19 mouse cellular contexts compared by ENCODE assay signal in genomic region chr1:132004574-132005180, GRCm38 (mm10). TPM values are rescaled to one million over a fixed set of nuclear protein-coding genes. Genes with fewer than 3 reads are reported as not detected.
DNase-seq lines count a peak whose midpoint lies in the region; ATAC-seq and TF ChIP-seq lines count a peak whose summit lies in the region.
"Had no signal": no experiment of that assay in that cellular context is flagged by ENCODE, and none has a peak within 500 bp of the region (broad histone marks: within the 10 kb centered on the region; RNA-seq: fewer than 3 reads in every experiment).

No protein-coding gene starts in this region.

- TF ChIP-seq CTCF in stomach, postnatal 0 days (IDR thresholded peaks at IDR 0.05; ENCODE audit: low read depth): no peak

- 76% methylated on average over 6 of the region's 6 CpGs for WGBS in heart, embryonic 16.5 days
- 81% methylated on average over 6 of the region's 6 CpGs for WGBS in heart, embryonic 12.5 days
- WGBS in lung, embryonic 16.5 days: 77% methylated on average over 6 of the region's 6 CpGs
- 72% methylated on average over 6 of the region's 6 CpGs for WGBS in stomach, postnatal 0 days
- 90% methylated on average over 6 of the region's 6 CpGs for WGBS in hindbrain, embryonic 14.5 days

- no peak overlapping the region for H3K9ac ChIP-seq in heart, embryonic 16.5 days (ENCODE audit: low read length)
- H3K9ac ChIP-seq in heart, embryonic 12.5 days: no peak overlapping the region
- H3K9ac ChIP-seq in lung, embryonic 16.5 days (ENCODE audit: low read length): no peak overlapping the region
- no peak overlapping the region for H3K9ac ChIP-seq in stomach, postnatal 0 days (ENCODE audit: low read length)
- H3K9ac ChIP-seq in hindbrain, embryonic 14.5 days: no peak overlapping the region
- H3K9ac ChIP-seq: embryonic facial prominence, embryonic 12.5 days; hindbrain, embryonic 13.5 days; liver, embryonic 12.5 days had no signal

- no peaks in the 10 kb centered on the region for H3K36me3 ChIP-seq in heart, embryonic 16.5 days (ENCODE audit: control insufficient read depth, insufficient read depth)
- no peaks in the 10 kb centered on the region for H3K36me3 ChIP-seq in heart, embryonic 12.5 days
- H3K36me3 ChIP-seq in lung, embryonic 16.5 days (ENCODE audit: control insufficient read depth, insufficient read depth, low read length): no peaks in the 10 kb centered on the region
- H3K36me3 ChIP-seq in stomach, postnatal 0 days (ENCODE audit: control insufficient read depth, insufficient read depth, low read length): no peaks in the 10 kb centered on the region
- H3K36me3 ChIP-seq in hindbrain, embryonic 14.5 days (replicated peaks; ENCODE audit: control insufficient read depth, insufficient read depth): no peaks in the 10 kb centered on the region
- H3K36me3 ChIP-seq: embryonic facial prominence, embryonic 12.5 days; hindbrain, embryonic 13.5 days; liver, embryonic 12.5 days had no signal

- ATAC-seq in heart, embryonic 16.5 days (replicated peaks; ENCODE audit: extremely low read depth, insufficient read depth, low FRiP score): no peak
- no peak for ATAC-seq in heart, embryonic 12.5 days (ENCODE audit: insufficient number of reproducible peaks, low FRiP score)
- ATAC-seq in lung, embryonic 16.5 days (ENCODE audit: low read depth): no peak
- no peak for ATAC-seq in stomach, postnatal 0 days (ENCODE audit: low FRiP score, low TSS enrichment)
- ATAC-seq in hindbrain, embryonic 14.5 days (ENCODE audit: low FRiP score): no peak
- ATAC-seq: forebrain, embryonic 16.5 days; intestine, embryonic 16.5 days; liver, embryonic 12.5 days; lung, postnatal 0 days had no signal

- H3K4me3 ChIP-seq in heart, embryonic 16.5 days (ENCODE audit: low read length): no peak overlapping the region
- no peak overlapping the region for H3K4me3 ChIP-seq in heart, embryonic 12.5 days
- no peak overlapping the region for H3K4me3 ChIP-seq in lung, embryonic 16.5 days (ENCODE audit: low read length)
- H3K4me3 ChIP-seq in brown adipose tissue, adult 24 weeks (ENCODE audit: insufficient read depth, low read depth, low read length): no peak overlapping the region
- H3K4me3 ChIP-seq in stomach, postnatal 0 days (ENCODE audit: low read depth, low read length): no peak overlapping the region
- no peak overlapping the region for H3K4me3 ChIP-seq in hindbrain, embryonic 14.5 days (replicated peaks; ENCODE audit: low read length)
- H3K4me3 ChIP-seq: embryonic facial prominence, embryonic 12.5 days; hindbrain, embryonic 13.5 days; liver, embryonic 12.5 days; myocyte had no signal

- no peaks in the 10 kb centered on the region for H3K9me3 ChIP-seq in heart, embryonic 16.5 days (replicated peaks; ENCODE audit: control insufficient read depth, low read length)
- H3K9me3 ChIP-seq in heart, embryonic 12.5 days (replicated peaks): no peaks in the 10 kb centered on the region
- no peaks in the 10 kb centered on the region for H3K9me3 ChIP-seq in lung, embryonic 16.5 days (ENCODE audit: control insufficient read depth, low read length)
- H3K9me3 ChIP-seq in stomach, postnatal 0 days (ENCODE audit: control insufficient read depth, low read length): no peaks in the 10 kb centered on the region
- no peaks in the 10 kb centered on the region for H3K9me3 ChIP-seq in hindbrain, embryonic 14.5 days (ENCODE audit: control insufficient read depth, low read length)
- H3K9me3 ChIP-seq: embryonic facial prominence, embryonic 12.5 days; hindbrain, embryonic 13.5 days; liver, embryonic 12.5 days had no signal

- no peaks in the 10 kb centered on the region for H3K27me3 ChIP-seq in heart, embryonic 16.5 days (ENCODE audit: control insufficient read depth, insufficient read depth, low read length)
- no peaks in the 10 kb centered on the region for H3K27me3 ChIP-seq in heart, embryonic 12.5 days (replicated peaks)
- H3K27me3 ChIP-seq in lung, embryonic 16.5 days (ENCODE audit: control insufficient read depth, insufficient read depth, low read depth, low read length): no peaks in the 10 kb centered on the region
- H3K27me3 ChIP-seq in stomach, postnatal 0 days (ENCODE audit: control insufficient read depth, insufficient read depth, low read length): no peaks in the 10 kb centered on the region
- H3K27me3 ChIP-seq in hindbrain, embryonic 14.5 days (ENCODE audit: control insufficient read depth, insufficient read depth, low read length): no peaks in the 10 kb centered on the region
- H3K27me3 ChIP-seq: embryonic facial prominence, embryonic 12.5 days; hindbrain, embryonic 13.5 days; liver, embryonic 12.5 days had no signal

- TF ChIP-seq EP300 in stomach, postnatal 0 days (optimal IDR thresholded peaks at IDR 0.05): no peak

- peaks cover 23% of the 10 kb centered on the region for H3K4me1 ChIP-seq in heart, embryonic 16.5 days (ENCODE audit: control insufficient read depth, insufficient read depth, low read length)
- peaks cover 13% of the 10 kb centered on the region for H3K4me1 ChIP-seq in heart, embryonic 12.5 days (replicated peaks)
- peaks cover 11% of the 10 kb centered on the region for H3K4me1 ChIP-seq in lung, embryonic 16.5 days (replicated peaks; ENCODE audit: control insufficient read depth, insufficient read depth, low read length)
- peaks cover 17% of the 10 kb centered on the region for H3K4me1 ChIP-seq in brown adipose tissue, adult 24 weeks (ENCODE audit: control insufficient read depth, insufficient read depth, insufficient read length, low read length)
- H3K4me1 ChIP-seq in stomach, postnatal 0 days (replicated peaks; ENCODE audit: control insufficient read depth, insufficient read depth): no peaks in the 10 kb centered on the region
- peaks cover 19% of the 10 kb centered on the region for H3K4me1 ChIP-seq in hindbrain, embryonic 14.5 days (replicated peaks; ENCODE audit: control insufficient read depth, insufficient read depth, low read length)

- DNase-seq in lung, adult 18-20 months: no peak
- no peak for DNase-seq in stomach, postnatal 0 days (ENCODE audit: low spot score)
- no peak for DNase-seq in hindbrain, embryonic 14.5 days (ENCODE audit: low spot score)
- DNase-seq: cerebellum, adult 8-10 months; gastrocnemius, postnatal 36 days; midbrain, embryonic 14.5 days; thymus, postnatal 36 days had no signal

- H3K4me2 ChIP-seq in heart, embryonic 16.5 days (ENCODE audit: low read depth, low read length): no peak overlapping the region
- H3K4me2 ChIP-seq in heart, embryonic 12.5 days: no peak overlapping the region
- no peak overlapping the region for H3K4me2 ChIP-seq in lung, embryonic 16.5 days (ENCODE audit: low read depth, low read length)
- H3K4me2 ChIP-seq in stomach, postnatal 0 days (replicated peaks; ENCODE audit: low read depth): no peak overlapping the region
- no peak overlapping the region for H3K4me2 ChIP-seq in hindbrain, embryonic 14.5 days (replicated peaks)
- H3K4me2 ChIP-seq: embryonic facial prominence, embryonic 12.5 days; hindbrain, embryonic 13.5 days; liver, embryonic 12.5 days had no signal

- H3K27ac ChIP-seq in heart, embryonic 16.5 days (ENCODE audit: low read length): peak overlapping the region; percentile 59
- no peak overlapping the region for H3K27ac ChIP-seq in heart, embryonic 12.5 days (ENCODE audit: poor library complexity, severe bottlenecking)
- peak overlapping the region; percentile 25; the same call in 1 of the 2 replicates for H3K27ac ChIP-seq in lung, embryonic 16.5 days (ENCODE audit: low read length)
- H3K27ac ChIP-seq in brown adipose tissue, adult 24 weeks (replicated peaks; ENCODE audit: low read depth, low read length): peak overlapping the region; percentile 77
- H3K27ac ChIP-seq in stomach, postnatal 0 days (replicated peaks): 0 out of 2 replicates have a peak overlapping the region, but pooled peaks have one; percentile 13
- H3K27ac ChIP-seq in hindbrain, embryonic 14.5 days: no peak overlapping the region
- H3K27ac ChIP-seq: embryonic facial prominence, embryonic 12.5 days; hindbrain, embryonic 13.5 days; kidney, postnatal 0 days; liver, embryonic 12.5 days had no signal

RNA-seq across cellular contexts. Expression of gene Elk4, which starts 2.7 kb away (rescaled TPM):
- polyA plus RNA-seq in heart, embryonic 16.5 days (2015; fragmentation: Nextera tagmentation; extraction: Ambion mirVana): 17.5 and 17.8 TPM in 2 replicates
- polyA plus RNA-seq in heart, embryonic 12.5 days (2016; fragmentation: Nextera tagmentation; extraction: Ambion mirVana): 19.9 and 21.0 TPM in 2 replicates
- 22.5 and 26.3 TPM in 2 replicates for polyA plus RNA-seq in lung, embryonic 16.5 days (2015; fragmentation: Nextera tagmentation; extraction: Ambion mirVana)
- polyA plus RNA-seq in brown adipose tissue, adult 24 weeks (2012; ENCODE audit: insufficient read depth, insufficient read length, missing spikeins): 38.8 and 47.3 TPM in 2 replicates
- 13.8 and 14.3 TPM in 2 replicates for polyA plus RNA-seq in stomach, postnatal 0 days (2015; fragmentation: Nextera tagmentation; extraction: Ambion mirVana)
- 13.1 and 14.1 TPM in 2 replicates for polyA plus RNA-seq in hindbrain, embryonic 14.5 days (2014; fragmentation: Nextera tagmentation; extraction: Ambion mirVana)

RNA-seq across cellular contexts. Expression of gene Slc45a3, which starts 41.9 kb away (rescaled TPM):
- polyA plus RNA-seq in heart, embryonic 16.5 days (2015; fragmentation: Nextera tagmentation; extraction: Ambion mirVana): 5.1 and 5.4 TPM in 2 replicates
- 1.7 and 2.0 TPM in 2 replicates for polyA plus RNA-seq in heart, embryonic 12.5 days (2016; fragmentation: Nextera tagmentation; extraction: Ambion mirVana)
- polyA plus RNA-seq in lung, embryonic 16.5 days (2015; fragmentation: Nextera tagmentation; extraction: Ambion mirVana): 4.2 TPM in 2 replicates
- polyA plus RNA-seq in brown adipose tissue, adult 24 weeks (2012; ENCODE audit: insufficient read depth, insufficient read length, missing spikeins): 0.44 TPM in 1 of 2 replicates, not detected in the other
- polyA plus RNA-seq in stomach, postnatal 0 days (2015; fragmentation: Nextera tagmentation; extraction: Ambion mirVana): 18.4 and 23.3 TPM in 2 replicates
- 0.82 and 1.6 TPM in 2 replicates for polyA plus RNA-seq in hindbrain, embryonic 14.5 days (2014; fragmentation: Nextera tagmentation; extraction: Ambion mirVana)

Comparison
In these comparisons a context has a peak if more than half of its experiments do, and no peak if none do; other contexts are left out.
1. H3K27ac ChIP-seq: peak in heart, embryonic 16.5 days (single experiment), lung, embryonic 16.5 days (single experiment), brown adipose tissue, adult 24 weeks (single experiment) and stomach, postnatal 0 days (single experiment); none in heart, embryonic 12.5 days (single experiment) and hindbrain, embryonic 14.5 days (single experiment).